Mouse (Mus musculus): ENCODE measurements around the gene Abhd11.

DNA sequence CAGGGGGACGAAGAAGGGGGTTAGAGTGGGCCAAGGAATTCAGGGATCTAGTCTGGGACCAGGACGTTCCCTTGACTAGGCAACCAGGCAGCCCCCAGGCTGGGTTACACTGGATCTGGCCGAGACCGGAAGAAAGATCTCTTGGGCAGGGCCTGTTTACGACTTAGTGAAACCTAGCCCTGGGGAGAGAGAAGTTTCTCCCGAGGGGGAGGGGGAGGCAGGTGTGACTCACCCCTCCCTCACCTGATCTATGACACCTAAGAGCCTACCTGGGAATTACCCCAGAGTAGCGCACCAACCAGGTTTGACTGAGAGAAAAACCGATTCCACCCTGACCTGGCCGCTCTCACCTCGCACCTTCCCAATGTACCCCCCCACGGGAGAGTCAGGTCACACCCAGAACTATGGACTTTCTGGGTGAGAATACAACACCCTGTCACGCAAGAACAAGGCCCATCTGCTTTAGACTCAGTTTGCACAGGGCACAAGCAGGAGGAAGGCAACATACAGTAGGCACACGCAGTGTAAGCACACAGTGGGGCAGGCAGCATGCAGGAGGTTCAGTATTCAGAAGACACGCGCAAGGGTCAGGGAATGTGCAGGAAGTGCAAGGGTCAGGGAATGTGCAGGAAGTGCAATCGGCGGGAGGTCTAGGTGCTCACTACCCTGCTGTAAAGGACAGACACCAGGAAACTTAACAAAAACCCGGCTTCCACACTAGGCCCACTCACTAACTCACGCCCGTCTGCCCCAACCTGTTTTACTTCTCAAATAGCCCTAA lies 41.6 kb upstream of the Abhd11 start:
- TF ChIP-seq CTCF (IDR thresholded peaks at IDR 0.05; ENCODE audit: low read depth, low read length) = no peak
- no peak for TF ChIP-seq POLR2A (IDR thresholded peaks at IDR 0.05; ENCODE audit: insufficient read depth, low read length)

All from ES-Bruce4 (cell line).